Mouse (Mus musculus) layer of hippocampus, postnatal 10 days (tissue): ENCODE results near the gene Cd300ld3. TPM values are rescaled to one million over a fixed set of nuclear protein-coding genes. Genes with fewer than 3 reads are reported as not detected.
"Not testable (repeated sequence)": the region's sequence is repeated elsewhere in the genome, so short reads cannot be mapped to it uniquely, and the experiment has no call there.

Source experiments
- DNase-seq, 2 experiments: peaks; one replicate each; pipeline ENCODE4 v3.0.0; 2021; ENCODE audit warnings: low spot score in 2 of 2
- total RNA-seq, 2 experiments: library from RNA; stranded (reverse); gene quantifications; 2 replicates each; pipeline ENCODE4 v1.2.3; 2021

Cd300ld3 gene
- total RNA-seq, 2 experiments from 2014 or later = not detected

GRCm38 (mm10) chr11:115054537-115054936 lies 6.3 kb upstream of the Cd300ld3 start:
- DNase-seq = no peak

DNA sequence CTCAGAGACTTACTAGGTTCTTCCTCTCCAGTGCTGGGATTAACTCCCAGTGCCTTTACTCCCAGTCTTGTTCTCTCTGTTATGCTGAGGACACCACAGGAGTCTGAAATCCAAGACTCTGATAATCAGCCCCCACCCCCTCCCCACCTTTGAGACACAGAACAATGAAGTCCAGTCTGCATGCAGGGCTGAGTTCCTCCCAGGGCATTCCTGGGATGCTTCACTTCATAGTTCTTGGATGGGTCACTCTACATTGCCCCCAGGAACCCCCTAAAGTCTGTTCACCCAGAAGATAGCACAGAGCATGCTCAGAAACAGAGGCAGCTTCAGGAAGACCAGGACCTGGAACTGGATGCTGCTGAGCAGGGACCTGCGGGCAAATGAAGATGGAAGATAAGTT lies 4.8 kb upstream of the Cd300ld3 start:
- no peak for DNase-seq

DNA sequence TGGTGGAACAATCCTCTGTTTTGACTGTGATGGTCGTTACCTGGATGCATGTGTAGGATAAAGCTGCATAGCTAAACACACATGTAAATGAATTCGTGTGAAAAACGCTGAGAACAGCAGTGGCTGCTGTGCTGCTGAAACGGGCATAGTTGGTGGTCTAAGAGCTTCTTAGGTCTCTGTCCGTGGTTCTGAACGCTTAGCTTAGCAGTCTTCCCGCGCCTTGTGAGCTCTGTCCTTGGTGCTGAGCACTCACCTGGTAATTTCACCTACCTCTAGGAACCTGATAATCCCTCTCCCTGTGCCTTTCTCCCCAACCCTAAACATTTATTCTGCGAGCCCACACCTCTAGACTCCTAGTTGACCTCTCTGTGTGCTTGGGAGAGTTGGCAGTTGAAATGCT lies 4.0 kb upstream of the Cd300ld3 start:
- no peak for DNase-seq

DNA sequence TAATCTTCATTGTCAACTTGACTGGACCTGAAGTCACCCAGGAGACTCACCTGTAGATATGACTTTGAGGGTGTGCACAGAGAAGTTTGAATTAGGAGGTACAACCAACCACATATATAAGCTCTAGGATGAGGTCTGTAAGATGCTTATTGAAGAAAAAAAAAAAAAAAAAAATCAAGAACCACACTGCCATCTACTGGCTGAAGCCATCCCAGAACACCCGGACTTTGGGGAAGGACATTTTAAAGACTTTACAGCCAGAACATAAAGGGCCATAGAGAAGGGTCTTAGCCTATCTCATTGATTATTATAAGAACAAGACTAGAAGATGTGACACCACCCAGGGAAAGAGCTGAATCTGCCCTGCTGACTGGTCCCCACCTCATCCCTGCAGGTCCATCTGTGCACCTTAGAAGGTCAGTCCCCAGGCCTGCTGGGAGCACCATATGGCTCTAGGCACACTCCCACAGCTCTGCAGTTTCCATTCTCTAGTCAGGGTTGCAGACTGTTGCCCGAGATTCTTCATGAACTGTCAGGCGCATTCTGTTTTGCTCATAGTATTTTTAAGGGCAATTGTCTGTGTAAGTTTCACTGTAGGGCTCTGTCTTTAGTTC lies 1.2 kb upstream of the Cd300ld3 start:
- peak in 1 of 2 experiments; percentile 19 for DNase-seq

GRCm38 (mm10) chr11:115037669-115038068 lies 10.5 kb downstream of the Cd300ld3 start, which contains the start of gene Cd300ld5:
Gene Cd300ld5, minus strand, starts transcription at chr11:115037769.
- not testable (repeated sequence) for DNase-seq

GRCm38 (mm10) chr11:115026912-115027311 lies 21.3 kb downstream of the Cd300ld3 start, which contains the start of gene Cd300ld4:
Gene Cd300ld4, minus strand, starts transcription at chr11:115027012.
- DNase-seq = not testable (repeated sequence)

DNA sequence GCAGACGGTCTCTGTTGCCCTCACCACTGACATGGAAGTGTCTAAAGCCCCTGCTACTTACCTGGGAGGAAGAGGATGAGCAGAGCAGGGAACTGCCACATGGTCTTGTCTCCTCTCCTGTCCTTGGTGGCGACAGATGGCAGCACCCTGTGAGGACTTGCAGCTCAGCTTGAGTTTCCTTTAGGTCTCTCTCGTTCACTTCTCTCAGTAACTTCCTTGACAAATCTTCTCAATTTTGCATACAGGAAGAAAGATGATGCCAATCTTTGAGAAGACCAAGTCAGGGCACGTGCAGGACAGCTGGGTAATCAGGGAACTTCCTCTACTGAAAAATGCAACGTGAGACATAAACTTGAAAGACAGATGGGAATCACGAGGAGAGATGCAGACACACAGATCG lies 32.1 kb downstream of the Cd300ld3 start, which contains the start of gene Cd300ld2:
Gene Cd300ld2, minus strand, starts transcription at position 101 of the 400 bp plus-strand sequence.
- not testable (repeated sequence) for DNase-seq

DNA sequence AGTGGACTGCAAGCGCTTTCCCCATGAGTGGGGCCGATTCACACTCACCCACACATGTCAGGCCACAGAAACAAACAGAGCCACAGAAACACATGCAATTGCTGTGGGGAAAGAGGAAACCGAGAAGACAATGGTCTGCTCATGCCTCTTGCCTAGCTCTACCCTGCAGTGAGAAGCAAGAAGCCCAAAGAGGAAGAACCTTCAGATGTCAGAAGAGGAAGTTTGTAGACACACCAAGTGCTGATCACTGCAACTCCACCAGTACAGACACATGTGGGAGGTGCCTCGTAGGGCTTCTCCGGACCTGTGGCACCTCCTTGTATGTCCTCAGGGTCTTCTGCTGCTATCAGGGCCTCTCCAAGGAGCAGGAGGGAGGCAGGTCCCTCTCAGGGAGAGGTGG lies 44.1 kb downstream of the Cd300ld3 start:
- DNase-seq = no peak

DNA sequence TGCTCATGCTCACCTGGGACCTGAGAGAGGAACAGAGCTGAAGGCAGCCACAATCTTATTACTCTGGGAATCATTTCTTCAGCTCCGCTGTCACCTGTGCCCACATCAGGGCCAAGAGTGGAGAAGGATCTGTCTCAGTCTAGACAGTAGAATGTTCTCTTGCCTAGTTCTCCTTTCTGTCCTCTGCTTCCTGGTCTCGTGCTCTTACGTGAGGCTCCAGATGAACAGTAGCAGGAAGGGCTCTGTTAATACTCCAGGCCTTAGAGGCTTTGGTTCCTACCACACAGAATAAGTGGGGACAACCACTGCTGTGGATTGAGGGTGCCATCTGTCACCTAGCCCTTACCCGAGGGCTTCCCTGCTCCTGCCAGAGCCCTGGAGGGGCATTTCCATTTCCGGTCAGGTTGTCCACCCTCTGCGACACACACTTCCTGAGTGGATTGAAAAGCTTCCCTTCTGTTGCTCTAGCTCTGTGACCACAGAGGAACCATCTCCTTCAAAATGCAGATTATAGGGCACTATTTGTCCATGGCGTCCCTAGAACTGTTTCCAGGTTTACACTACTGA lies 46.7 kb downstream of the Cd300ld3 start, which contains the start of gene Cd300c2:
Gene Cd300c2, minus strand, starts transcription at position 407 of the 567 bp plus-strand sequence.
- no peak for DNase-seq

Other genes starting within 250 kb of the Cd300ld3 start
- not detected for gene Gpr142, start 249.5 kb downstream of the Cd300ld3 start, total RNA-seq
- 1 to 10 TPM; 3.9 to 5.1 TPM for gene Gprc5c, start 197.3 kb downstream of the Cd300ld3 start, total RNA-seq
- under 1 TPM; 0.62 TPM for gene Cd300a, start 158.4 kb downstream of the Cd300ld3 start, total RNA-seq
- under 1 TPM in 1 of 2 experiments, not detected in 1; 0.20 TPM for gene Cd300lb, start 114.0 kb downstream of the Cd300ld3 start, total RNA-seq
- gene Cd300c, start 79.3 kb downstream of the Cd300ld3 start, total RNA-seq = not detected
- gene Cd300ld, start 58.5 kb downstream of the Cd300ld3 start, total RNA-seq = under 1 TPM in 1 of 2 experiments, not detected in 1; 0.11 TPM
- gene Cd300c2, start 46.5 kb downstream of the Cd300ld3 start, total RNA-seq = 1 to 10 TPM; 2.5 to 3.5 TPM
- gene Cd300ld2, start 32.2 kb downstream of the Cd300ld3 start, total RNA-seq = not detected
- gene Cd300ld4, start 21.4 kb downstream of the Cd300ld3 start, total RNA-seq = not detected
- gene Cd300ld5, start 10.6 kb downstream of the Cd300ld3 start, total RNA-seq = 1 to 10 TPM; 2.5 to 2.6 TPM
- gene Cd300e, start 13.8 kb upstream of the Cd300ld3 start, total RNA-seq = not detected
- gene Rab37, start 43.0 kb upstream of the Cd300ld3 start, total RNA-seq = 1 to 10 TPM in 1 of 2 experiments, under 1 TPM in 1; 0.91 to 1.6 TPM
- gene Cd300lf, start 85.6 kb upstream of the Cd300ld3 start, total RNA-seq = under 1 TPM; 0.27 to 0.50 TPM
- 10 to 100 TPM; 70.4 to 78.0 TPM for gene Slc9a3r1, start 114.9 kb upstream of the Cd300ld3 start, total RNA-seq
- gene Tmem104, start 139.1 kb upstream of the Cd300ld3 start, total RNA-seq = 10 to 100 TPM; 15.1 to 20.2 TPM
- 10 to 100 TPM; 15.8 to 17.6 TPM for gene Nat9, start 139.4 kb upstream of the Cd300ld3 start, total RNA-seq
- 10 to 100 TPM; 28.6 to 31.9 TPM for gene Grin2c, start 218.8 kb upstream of the Cd300ld3 start, total RNA-seq
- 10 to 100 TPM; 22.5 to 23.0 TPM for gene Fdxr, start 228.6 kb upstream of the Cd300ld3 start, total RNA-seq
- gene Fads6, start 249.3 kb upstream of the Cd300ld3 start, total RNA-seq = 1 to 10 TPM; 7.6 to 8.1 TPM